Mouse (Mus musculus): Measurements from ENCODE around the gene Ranbp3l. TPM values are rescaled to one million over a fixed set of nuclear protein-coding genes. Genes with fewer than 3 reads are reported as not detected.

Gene Ranbp3l
- polyA plus RNA-seq, 1 experiment from 2014 or later = 0.63 TPM

DNA sequence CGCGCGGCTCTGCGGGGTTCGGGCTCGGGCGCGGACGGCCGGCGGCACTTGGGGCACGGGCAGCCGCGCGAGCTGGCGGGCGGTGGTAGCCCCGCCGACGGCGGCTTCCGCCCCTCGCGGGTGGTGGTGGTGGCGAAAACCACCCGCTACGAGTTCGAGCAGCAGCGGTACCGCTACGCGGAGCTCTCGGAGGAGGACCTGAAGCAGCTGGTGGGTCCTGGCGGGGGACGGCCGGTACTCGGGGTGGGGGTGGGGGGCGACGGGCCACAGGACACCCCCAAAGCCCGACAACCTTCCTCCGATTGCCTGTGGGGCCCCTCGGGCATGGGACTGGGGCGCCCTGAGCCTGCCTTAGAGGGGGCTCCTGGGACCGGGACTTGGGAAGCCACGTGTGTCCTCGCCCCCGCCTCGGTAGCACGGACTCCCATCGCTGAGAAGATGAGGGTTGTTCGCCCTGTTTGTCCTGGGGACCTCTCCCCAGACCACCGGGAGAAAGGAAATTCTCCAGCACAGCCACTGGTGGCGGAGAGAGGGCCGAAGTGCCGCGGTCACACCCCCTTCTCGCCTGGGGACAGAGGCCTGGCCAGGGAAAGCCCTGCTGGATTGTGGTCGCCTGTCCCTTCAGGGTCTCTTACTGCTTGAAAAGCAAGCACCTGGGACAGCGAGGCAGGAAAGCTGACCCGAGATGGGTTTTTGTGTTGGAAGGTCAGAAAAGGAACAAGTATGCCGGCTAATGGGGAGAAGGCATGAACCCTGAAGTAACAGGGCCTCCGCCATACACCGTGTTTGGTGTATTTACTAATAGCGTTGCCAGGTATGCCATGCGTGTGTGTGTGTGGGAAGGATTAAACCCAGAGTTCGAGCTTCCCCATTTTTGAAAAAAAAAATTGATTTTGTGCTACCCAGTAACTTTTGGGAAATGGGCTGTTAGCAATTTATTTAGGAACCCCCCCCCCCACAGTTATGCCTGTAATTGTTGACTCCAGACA lies 104.1 kb downstream of the Ranbp3l start:
- WGBS = under 1% methylated on average over 55 of the region's 66 CpGs
- peaks cover 39% of the 10 kb centered on the region for H3K4me1 ChIP-seq (replicated peaks)

DNA sequence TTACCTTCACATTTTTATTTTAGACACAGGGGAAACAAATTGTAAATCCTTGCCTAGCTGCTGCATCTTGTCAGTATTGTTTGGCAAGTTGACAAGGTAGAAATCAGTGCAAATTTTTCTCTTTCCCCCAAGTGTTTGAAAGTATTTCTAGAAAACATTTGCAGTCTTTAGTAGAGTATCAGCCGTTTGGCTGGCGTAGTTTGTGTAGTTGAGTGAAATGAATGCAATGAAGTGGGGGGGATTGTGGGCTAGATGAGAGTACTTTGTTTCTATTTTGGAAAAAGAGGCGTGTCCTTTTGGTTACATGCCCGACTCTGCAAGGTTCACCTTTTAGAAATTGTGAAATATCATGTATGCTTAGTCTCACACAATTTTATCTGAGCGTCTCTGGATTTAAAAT lies 104.9 kb downstream of the Ranbp3l start:
- peak overlapping the region; percentile 96 for H3K4me3 ChIP-seq
- H3K36me3 ChIP-seq = no peaks in the 10 kb centered on the region
- H3K27ac ChIP-seq (ENCODE audit: poor library complexity, severe bottlenecking) = peak overlapping the region; percentile 94
- no peak for ATAC-seq (ENCODE audit: insufficient number of reproducible peaks, low FRiP score)
- H3K9me3 ChIP-seq (replicated peaks) = no peaks in the 10 kb centered on the region
- 8% methylated on average over 5 of the region's 5 CpGs for WGBS
- peak overlapping the region; percentile 72 for H3K4me2 ChIP-seq
- H3K27me3 ChIP-seq (replicated peaks) = no peaks in the 10 kb centered on the region
- peaks cover 44% of the 10 kb centered on the region for H3K4me1 ChIP-seq (replicated peaks)
- H3K9ac ChIP-seq = peak overlapping the region; percentile 97

More for the DNA sequence above, 104.1 kb downstream of the Ranbp3l start:
- Histone ChIP-seq H3K36me3 (no peaks in the 10 kb centered on the region), H3K4me3 (peak overlapping the region; percentile 96), H3K9ac (peak overlapping the region; percentile 97), H3K9me3 (replicated peaks) (no peaks in the 10 kb centered on the region), H3K4me2 (peak overlapping the region; percentile 72), H3K27me3 (replicated peaks) (no peaks in the 10 kb centered on the region), H3K27ac (ENCODE audit: poor library complexity, severe bottlenecking) (peak overlapping the region; percentile 94)
- peak; percentile 23 for ATAC-seq (ENCODE audit: insufficient number of reproducible peaks, low FRiP score)

DNA sequence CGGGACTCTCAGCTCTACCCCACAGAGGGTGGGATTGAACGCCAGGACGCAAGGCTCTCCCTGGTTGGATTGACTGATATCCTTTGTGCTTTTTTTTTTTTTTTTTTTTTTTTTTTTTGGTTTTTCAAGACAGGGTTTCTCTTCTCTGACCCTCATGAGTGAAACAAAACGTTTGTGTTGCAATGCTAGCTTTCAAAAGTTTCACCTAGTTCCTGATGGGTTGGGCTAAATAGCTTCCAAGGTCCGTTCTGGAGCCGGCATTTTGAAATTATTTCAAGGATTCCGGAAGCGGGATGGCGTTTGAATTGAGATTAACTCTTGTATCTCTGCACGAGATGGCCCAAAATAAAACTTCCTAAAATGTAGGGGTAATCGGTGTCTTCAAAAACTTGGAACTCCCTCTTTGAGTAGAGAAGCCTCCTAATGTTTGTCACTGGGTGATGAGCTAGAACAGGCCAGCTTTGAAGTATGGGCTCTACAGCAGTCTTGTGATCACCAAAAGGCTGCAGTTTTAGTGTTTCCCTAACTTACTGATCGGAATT lies 105.4 kb downstream of the Ranbp3l start:
- H3K27ac ChIP-seq (ENCODE audit: poor library complexity, severe bottlenecking) = peak overlapping the region; percentile 94
- H3K27me3 ChIP-seq (replicated peaks) = no peaks in the 10 kb centered on the region
- H3K9ac ChIP-seq = peak overlapping the region; percentile 97
- H3K4me3 ChIP-seq = peak overlapping the region; percentile 96
- peaks cover 48% of the 10 kb centered on the region for H3K4me1 ChIP-seq (replicated peaks)
- H3K9me3 ChIP-seq (replicated peaks) = no peaks in the 10 kb centered on the region
- 19% methylated on average over 12 of the region's 12 CpGs for WGBS
- peak overlapping the region; percentile 72 for H3K4me2 ChIP-seq
- no peaks in the 10 kb centered on the region for H3K36me3 ChIP-seq
- no peak for ATAC-seq (ENCODE audit: insufficient number of reproducible peaks, low FRiP score)

DNA sequence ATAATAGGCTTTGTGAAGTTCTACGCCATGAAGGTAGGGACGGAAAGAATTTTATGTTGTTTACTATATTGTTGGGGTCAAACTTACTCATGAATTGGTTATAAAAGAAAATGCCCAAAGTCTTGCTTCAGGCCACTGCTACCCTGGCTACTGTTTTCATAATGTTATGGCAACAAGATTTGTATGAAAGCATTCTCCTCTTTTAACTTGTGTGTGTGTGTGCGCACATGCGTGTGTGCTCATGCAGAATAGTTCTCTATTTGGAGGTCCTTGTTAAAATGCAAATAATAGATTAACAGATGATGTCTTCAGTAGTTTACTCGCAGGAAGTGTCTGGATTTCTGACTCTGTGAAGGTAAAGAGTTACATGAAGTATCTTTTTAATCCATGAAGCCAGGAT lies 105.9 kb downstream of the Ranbp3l start:
- Histone ChIP-seq H3K36me3 (no peaks in the 10 kb centered on the region), H3K4me2 (peak overlapping the region; percentile 72), H3K9ac (peak overlapping the region; percentile 63; the same call in 1 of the 2 replicates), H3K9me3 (replicated peaks) (no peaks in the 10 kb centered on the region), H3K4me3 (peak overlapping the region; percentile 96), H3K27me3 (replicated peaks) (no peaks in the 10 kb centered on the region), H3K27ac (ENCODE audit: poor library complexity, severe bottlenecking) (peak overlapping the region; percentile 94), H3K4me1 (replicated peaks) (peaks cover 53% of the 10 kb centered on the region)
- 69% methylated on average over 5 of the region's 5 CpGs for WGBS
- no peak for ATAC-seq (ENCODE audit: insufficient number of reproducible peaks, low FRiP score)

DNA sequence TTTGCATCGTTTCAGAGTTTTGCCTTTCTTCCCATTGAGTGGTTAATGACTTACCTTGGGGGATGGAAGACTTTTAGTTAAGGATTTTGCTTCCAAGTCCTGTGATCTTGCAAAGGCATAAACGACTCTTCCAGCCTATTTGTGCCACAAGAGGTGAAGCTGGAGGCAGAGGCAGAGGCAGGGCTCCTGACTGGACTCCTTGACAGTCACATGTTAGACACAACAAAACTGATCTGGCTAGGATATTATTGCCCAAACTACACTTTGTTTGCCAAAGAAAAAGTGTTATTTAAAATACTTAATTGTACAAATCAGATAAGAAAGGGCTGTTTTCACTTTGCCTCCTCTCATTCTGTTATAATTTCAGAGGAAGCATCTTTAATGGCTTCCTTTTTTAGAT lies 106.4 kb downstream of the Ranbp3l start:
- 21% methylated on average over 2 of the region's 2 CpGs for WGBS
- H3K27me3 ChIP-seq (replicated peaks) = no peaks in the 10 kb centered on the region
- H3K36me3 ChIP-seq = no peaks in the 10 kb centered on the region
- H3K9ac ChIP-seq = no peak overlapping the region
- H3K4me1 ChIP-seq (replicated peaks) = peaks cover 58% of the 10 kb centered on the region
- peak overlapping the region; percentile 94; the same call in 1 of the 2 replicates for H3K27ac ChIP-seq (ENCODE audit: poor library complexity, severe bottlenecking)
- H3K9me3 ChIP-seq (replicated peaks) = no peaks in the 10 kb centered on the region
- H3K4me3 ChIP-seq = peak overlapping the region; percentile 96
- peak overlapping the region; percentile 72 for H3K4me2 ChIP-seq
- no peak for ATAC-seq (ENCODE audit: insufficient number of reproducible peaks, low FRiP score)

DNA sequence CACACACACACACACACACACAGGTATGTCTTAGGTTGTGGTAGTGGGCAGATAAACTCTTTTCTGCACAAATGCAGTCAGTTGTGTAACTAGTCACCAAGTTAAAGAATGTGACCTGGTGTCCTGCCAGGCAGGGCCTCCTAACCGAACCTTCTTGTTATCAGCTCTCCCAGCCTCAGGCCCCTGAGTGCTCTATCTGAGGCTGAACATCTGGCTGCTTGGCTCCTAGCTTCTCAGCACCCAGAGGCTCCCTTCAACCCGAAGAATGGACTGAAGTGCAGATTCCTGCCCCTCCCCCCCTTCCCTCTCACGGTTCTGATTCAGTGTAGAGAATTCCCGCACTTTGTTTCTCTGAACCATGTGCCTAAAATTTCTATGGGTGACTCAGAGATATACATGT lies 106.9 kb downstream of the Ranbp3l start:
- peak overlapping the region; percentile 21; the same call in 1 of the 2 replicates for H3K9ac ChIP-seq
- no peaks in the 10 kb centered on the region for H3K36me3 ChIP-seq
- peak overlapping the region; percentile 78 for H3K27ac ChIP-seq (ENCODE audit: poor library complexity, severe bottlenecking)
- ATAC-seq (ENCODE audit: insufficient number of reproducible peaks, low FRiP score) = peak; percentile 75
- WGBS = 2% methylated on average over 4 of the region's 4 CpGs
- peak overlapping the region; percentile 29; the same call in 1 of the 2 replicates for H3K4me3 ChIP-seq
- peaks cover 63% of the 10 kb centered on the region for H3K4me1 ChIP-seq (replicated peaks)
- H3K9me3 ChIP-seq (replicated peaks) = no peaks in the 10 kb centered on the region
- peak overlapping the region; percentile 65 for H3K4me2 ChIP-seq
- H3K27me3 ChIP-seq (replicated peaks) = no peaks in the 10 kb centered on the region

DNA sequence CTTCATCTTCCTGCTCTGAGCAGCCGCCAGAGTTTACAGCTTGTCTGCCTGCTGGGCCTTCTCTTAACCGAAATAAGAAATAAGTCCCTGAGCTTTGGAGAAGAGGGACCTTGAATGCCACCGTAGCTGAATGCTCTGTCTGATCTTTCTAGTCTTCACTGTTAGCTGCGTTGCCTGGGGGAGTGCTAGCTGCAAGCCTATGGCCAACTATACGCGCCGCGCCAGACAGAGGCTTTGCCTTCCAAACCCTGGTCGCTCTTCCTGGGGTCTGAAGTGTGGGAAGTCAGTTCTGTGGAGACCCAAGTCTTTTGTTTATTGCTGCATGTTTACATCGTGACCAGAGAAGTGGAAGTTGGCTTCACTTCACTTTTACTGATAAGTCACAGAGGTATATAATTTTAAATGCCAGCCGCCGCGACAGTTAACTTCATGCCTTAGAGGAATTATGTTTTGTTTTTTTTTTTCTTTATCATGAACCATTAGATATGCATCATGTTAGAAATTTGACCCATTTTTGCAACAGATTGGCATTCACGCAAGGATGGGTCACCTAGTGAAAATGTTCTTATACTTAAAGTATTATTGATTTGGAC lies 108.0 kb downstream of the Ranbp3l start:
- no peak for ATAC-seq (ENCODE audit: insufficient number of reproducible peaks, low FRiP score)
- peak overlapping the region; percentile 65 for H3K4me2 ChIP-seq
- no peaks in the 10 kb centered on the region for H3K9me3 ChIP-seq (replicated peaks)
- H3K27ac ChIP-seq (ENCODE audit: poor library complexity, severe bottlenecking) = peak overlapping the region; percentile 78
- H3K27me3 ChIP-seq (replicated peaks) = no peaks in the 10 kb centered on the region
- WGBS = 37% methylated on average over 14 of the region's 14 CpGs
- H3K4me3 ChIP-seq = peak overlapping the region; percentile 29
- H3K9ac ChIP-seq = peak overlapping the region; percentile 70
- H3K36me3 ChIP-seq = no peaks in the 10 kb centered on the region
- peaks cover 61% of the 10 kb centered on the region for H3K4me1 ChIP-seq (replicated peaks)

DNA sequence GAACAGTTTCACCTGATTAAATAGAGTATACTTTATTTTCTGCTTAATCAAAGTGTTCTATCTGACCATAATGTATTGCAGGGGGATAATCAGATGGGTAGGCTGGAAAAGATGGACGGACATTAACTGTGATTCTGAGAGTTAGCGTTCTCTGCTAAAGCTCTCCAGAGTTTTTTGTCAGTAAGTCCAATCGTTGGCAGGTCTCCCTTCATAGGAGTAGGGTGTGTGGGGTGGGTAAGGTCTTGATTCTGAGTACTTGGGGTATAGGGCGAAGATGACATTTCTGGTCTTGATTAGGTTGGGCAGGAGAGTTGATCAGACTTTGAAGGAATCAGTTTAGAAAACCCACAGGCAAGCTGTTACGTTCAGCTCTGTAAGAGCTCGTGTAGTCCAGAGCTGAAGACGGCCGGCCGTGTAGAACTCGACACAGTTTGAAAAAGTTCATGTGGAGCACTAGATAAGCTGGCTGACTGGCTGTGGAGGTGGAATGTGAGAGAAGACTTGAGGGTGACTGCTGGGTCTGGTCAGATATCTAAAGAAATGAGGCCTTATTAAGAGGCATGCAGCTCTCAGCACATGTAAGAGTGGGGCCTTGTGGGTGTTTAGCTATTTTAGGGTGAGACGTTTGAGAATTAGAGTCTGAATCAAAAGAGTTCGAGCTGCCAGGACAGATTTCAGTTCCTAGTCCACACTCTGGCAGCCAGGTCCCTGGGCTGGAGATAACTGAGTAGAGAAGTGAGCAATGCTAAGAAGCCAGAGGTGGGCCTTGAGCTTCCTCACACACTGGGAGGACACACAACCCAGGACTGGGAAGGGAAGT lies 110.9 kb downstream of the Ranbp3l start:
- Histone ChIP-seq H3K9me3 (replicated peaks) (no peaks in the 10 kb centered on the region), H3K4me1 (replicated peaks) (peaks cover 74% of the 10 kb centered on the region), H3K9ac (peak overlapping the region; percentile 55), H3K4me3 (peak overlapping the region; percentile 18; the same call in 1 of the 2 replicates), H3K36me3 (no peaks in the 10 kb centered on the region), H3K27me3 (replicated peaks) (no peaks in the 10 kb centered on the region), H3K4me2 (peak overlapping the region; percentile 59), H3K27ac (ENCODE audit: poor library complexity, severe bottlenecking) (peak overlapping the region; percentile 97)
- ATAC-seq (ENCODE audit: insufficient number of reproducible peaks, low FRiP score) = peak; percentile 75
- 14% methylated on average over 12 of the region's 12 CpGs for WGBS

DNA sequence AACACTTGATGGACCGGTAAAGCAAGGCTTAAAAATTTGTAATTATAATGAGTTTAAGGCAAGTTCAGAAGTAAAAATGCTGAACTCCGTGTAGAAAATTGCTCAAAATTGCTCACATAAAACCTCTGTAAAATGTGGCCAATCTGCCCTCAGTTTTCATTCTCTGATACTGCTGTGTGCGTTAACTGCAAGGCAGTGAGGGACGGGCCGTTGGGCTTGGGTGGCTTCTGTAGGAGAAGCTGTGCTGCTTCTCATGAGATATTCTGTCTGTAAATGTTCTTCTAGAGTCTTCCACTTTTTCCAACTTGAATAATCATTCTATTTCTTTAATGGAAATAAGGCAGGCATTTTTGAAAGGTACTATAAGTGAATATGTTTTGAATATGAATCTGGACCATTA lies 111.9 kb downstream of the Ranbp3l start:
- Histone ChIP-seq H3K9ac (no peak overlapping the region), H3K9me3 (replicated peaks) (no peaks in the 10 kb centered on the region), H3K27me3 (replicated peaks) (no peaks in the 10 kb centered on the region), H3K4me1 (replicated peaks) (peaks cover 66% of the 10 kb centered on the region), H3K36me3 (peaks cover 5% of the 10 kb centered on the region), H3K27ac (ENCODE audit: poor library complexity, severe bottlenecking) (peak overlapping the region; percentile 97), H3K4me2 (peak overlapping the region; percentile 59; the same call in 1 of the 2 replicates), H3K4me3 (no peak overlapping the region)
- no peak for ATAC-seq (ENCODE audit: insufficient number of reproducible peaks, low FRiP score)
- 32% methylated on average over 5 of the region's 5 CpGs for WGBS

DNA sequence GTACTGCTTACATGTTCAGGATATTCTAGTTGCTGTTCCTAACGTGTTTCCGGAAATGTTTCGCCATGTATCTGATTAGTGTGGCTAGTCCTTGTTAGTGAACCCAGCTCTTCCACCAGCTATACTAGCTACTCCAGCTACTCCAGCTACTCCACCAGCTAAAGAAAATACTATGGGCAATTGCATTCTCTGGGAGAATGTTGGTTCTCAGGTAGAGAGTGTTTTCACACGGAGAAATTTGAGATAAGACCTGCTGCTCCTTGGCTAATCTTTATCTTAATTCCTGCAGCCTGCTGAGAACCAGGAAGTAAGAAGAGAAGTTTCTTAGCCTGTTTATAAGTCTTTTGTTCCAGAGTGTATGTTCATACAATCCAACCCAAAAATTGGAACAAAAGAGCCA lies 112.5 kb downstream of the Ranbp3l start:
- peaks cover 61% of the 10 kb centered on the region for H3K4me1 ChIP-seq (replicated peaks)
- no peak overlapping the region for H3K9ac ChIP-seq
- H3K27ac ChIP-seq (ENCODE audit: poor library complexity, severe bottlenecking) = peak overlapping the region; percentile 53
- peak overlapping the region; percentile 39 for H3K4me2 ChIP-seq
- H3K27me3 ChIP-seq (replicated peaks) = no peaks in the 10 kb centered on the region
- H3K9me3 ChIP-seq (replicated peaks) = no peaks in the 10 kb centered on the region
- WGBS = 18% methylated on average over 4 of the region's 4 CpGs
- H3K36me3 ChIP-seq = peaks cover 10% of the 10 kb centered on the region
- H3K4me3 ChIP-seq = no peak overlapping the region
- no peak for ATAC-seq (ENCODE audit: insufficient number of reproducible peaks, low FRiP score)
